6 mouse cellular contexts compared by ENCODE assay signal in genomic region chr6:144273425-144273824, GRCm38 (mm10).
A peak's percentile ranks its signal among the peaks of the same experiment; 100 is the strongest.
DNase-seq lines count a peak whose midpoint lies in the region; ATAC-seq and TF ChIP-seq lines count a peak whose summit lies in the region.
"Not testable (repeated sequence)": the region's sequence is repeated elsewhere in the genome, so short reads cannot be mapped to it uniquely, and the experiment has no call there.

No protein-coding gene starts in this region.

- not testable (repeated sequence) for H3K9me3 ChIP-seq in ES-E14 (ENCODE audit: control insufficient read depth, insufficient read depth, low read depth, low read length); hindbrain, embryonic 11.5 days (ENCODE audit: control insufficient read depth, low read length); intestine, postnatal 0 days (ENCODE audit: control insufficient read depth)

- DNase-seq in ES-E14 (ENCODE audit: low read depth, low spot score) (peak; percentile 78), ZHBTc4 (ENCODE audit: low read depth, low spot score) (peak; percentile 88)
- DNase-seq in heart, adult 11 months: peak; percentile 44
- not testable (repeated sequence) for DNase-seq in hindbrain, embryonic 11.5 days (ENCODE audit: low spot score)
- DNase-seq in retina, postnatal 1 day: peak; percentile 66

- not testable (repeated sequence) for TF ChIP-seq CTCF in intestine, postnatal 0 days (IDR thresholded peaks at IDR 0.05; ENCODE audit: low read depth)

- not testable (repeated sequence) for H3K36me3 ChIP-seq in ES-E14 (ENCODE audit: control insufficient read depth, insufficient read depth, low read length, poor library complexity, severe bottlenecking); hindbrain, embryonic 11.5 days (ENCODE audit: control insufficient read depth, insufficient read depth, low read length); intestine, postnatal 0 days (ENCODE audit: control insufficient read depth, insufficient read depth)

- ATAC-seq in hindbrain, embryonic 11.5 days (ENCODE audit: low FRiP score): not testable (repeated sequence)
- peak; percentile 74 for ATAC-seq in intestine, postnatal 0 days

- 0 out of 4 replicates have a peak overlapping the region, but pooled peaks of 1 of the 2 experiments have one; percentile 26 for H3K4me3 ChIP-seq in ES-E14 (ENCODE audit: insufficient read depth in 1 of 2, low read depth in 1 of 2, low read length in 2 of 2, poor library complexity in 1 of 2, severe bottlenecking in 1 of 2)
- H3K4me3 ChIP-seq in hindbrain, embryonic 11.5 days (ENCODE audit: low read depth, low read length); intestine, postnatal 0 days (ENCODE audit: low read depth, low read length): not testable (repeated sequence)

- in situ Hi-C loops in ES-E14 (cut with MboI; ENCODE audit: low sequenced_read_pairs in 2 of 2, unreplicated experiment in 2 of 2): not testable (repeated sequence)

- H3K4me2 ChIP-seq in hindbrain, embryonic 11.5 days (replicated peaks; ENCODE audit: low read depth, low read length); intestine, postnatal 0 days (replicated peaks; ENCODE audit: low read depth): not testable (repeated sequence)

- H3K4me1 ChIP-seq in ES-E14 (ENCODE audit: control insufficient read depth in 2 of 2, insufficient read depth in 2 of 2, low read length in 2 of 2, poor library complexity in 1 of 2): peaks cover 9 to 12% of the 10 kb centered on the region in 2 experiments
- H3K4me1 ChIP-seq in hindbrain, embryonic 11.5 days (replicated peaks; ENCODE audit: control insufficient read depth, insufficient read depth, low read length); intestine, postnatal 0 days (replicated peaks; ENCODE audit: control insufficient read depth, insufficient read depth, low read length): not testable (repeated sequence)

- not testable (repeated sequence) for H3K27me3 ChIP-seq in hindbrain, embryonic 11.5 days (ENCODE audit: control insufficient read depth, insufficient read depth, low read length); intestine, postnatal 0 days (replicated peaks; ENCODE audit: control insufficient read depth, insufficient read depth, low read length)

- not testable (repeated sequence) for H3K9ac ChIP-seq in ES-E14 (ENCODE audit: insufficient read depth, low read depth, low read length, poor library complexity, severe bottlenecking); intestine, postnatal 0 days (ENCODE audit: low read depth, low read length)
- 0 out of 2 replicates have a peak overlapping the region, but pooled peaks have one; percentile 15 for H3K9ac ChIP-seq in hindbrain, embryonic 11.5 days (ENCODE audit: low read depth, low read length)

- H3K27ac ChIP-seq in ES-E14 (ENCODE audit: insufficient read depth, low read depth, low read length, poor library complexity, severe bottlenecking): peak overlapping the region; percentile 76; the same call in 1 of the 2 replicates
- not testable (repeated sequence) for H3K27ac ChIP-seq in hindbrain, embryonic 11.5 days (ENCODE audit: low read depth, low read length); intestine, postnatal 0 days (ENCODE audit: low read depth, low read length)

- 21% methylated on average over 4 of the region's 4 CpGs for WGBS in hindbrain, embryonic 11.5 days
- WGBS in intestine, postnatal 0 days: 39% methylated on average over 4 of the region's 4 CpGs
